Mouse (Mus musculus) cerebellum, adult 2 months (tissue): ENCODE results near the gene Sirt7.

Source experiments
- CTCF ChIP-seq: fragments of 200-500 bp; IDR thresholded peaks from 2 replicates; pipeline ENCODE4 v1.5.1; 2011; ENCODE audit warnings: low read depth, mild to moderate bottlenecking, control low read depth, low read length, moderate library complexity, borderline replicate concordance; ENCODE audit not compliant: insufficient read depth
- POLR2A ChIP-seq: fragments of 200-500 bp; IDR thresholded peaks from 2 replicates; pipeline ENCODE4 v1.6.1; 2011; ENCODE audit warnings: low read length, control low read depth, borderline replicate concordance; ENCODE audit not compliant: insufficient read depth

DNA sequence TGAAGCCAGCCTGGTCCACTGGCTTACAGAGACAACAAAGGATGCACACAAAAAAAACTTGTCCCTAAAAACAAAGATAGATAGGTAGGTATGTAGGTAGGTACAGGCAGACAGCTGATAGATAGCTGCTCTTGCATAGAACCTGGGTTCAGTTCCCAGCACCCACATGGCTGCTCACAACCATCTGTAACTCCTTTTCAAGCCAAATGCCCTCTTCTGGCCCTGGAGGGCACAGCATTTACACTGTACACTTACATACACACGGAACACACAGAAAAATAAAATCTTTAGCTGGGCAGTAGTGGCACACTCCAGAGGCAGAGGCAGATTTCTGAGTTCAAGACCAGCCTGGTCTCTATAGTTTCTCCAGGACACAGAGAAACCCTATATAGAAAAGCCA lies 41.1 kb downstream of the Sirt7 start:
- no peak for TF ChIP-seq CTCF
- no peak for TF ChIP-seq POLR2A
